Mouse (Mus musculus): ENCODE data around the gene Utrn.

Gene Utrn

GRCm38 (mm10) chr10:12564425-12564824 lies 304.7 kb downstream of the Utrn start:
- TF ChIP-seq GATA4 (IDR thresholded peaks at IDR 0.05; ENCODE audit: insufficient replicate concordance, low read length), result no peak

- no peak for TF ChIP-seq GATA4 (IDR thresholded peaks at IDR 0.05; ENCODE audit: insufficient replicate concordance, low read length)
Measured at GRCm38 (mm10) chr10:12558810-12559209, 310.4 kb downstream of the Utrn start.

GRCm38 (mm10) chr10:12554090-12554718 lies 315.0 kb downstream of the Utrn start:
- no peak for TF ChIP-seq GATA4 (IDR thresholded peaks at IDR 0.05; ENCODE audit: insufficient replicate concordance, low read length)

GRCm38 (mm10) chr10:12552890-12553278 lies 316.3 kb downstream of the Utrn start:
- no peak for TF ChIP-seq GATA4 (IDR thresholded peaks at IDR 0.05; ENCODE audit: insufficient replicate concordance, low read length)

- no peak for TF ChIP-seq GATA4 (IDR thresholded peaks at IDR 0.05; ENCODE audit: insufficient replicate concordance, low read length)
Measured at GRCm38 (mm10) chr10:12552196-12552889, 316.8 kb downstream of the Utrn start.

GRCm38 (mm10) chr10:12551735-12552134 lies 317.4 kb downstream of the Utrn start:
- TF ChIP-seq GATA4 (IDR thresholded peaks at IDR 0.05; ENCODE audit: insufficient replicate concordance, low read length), result no peak

- TF ChIP-seq GATA4 (IDR thresholded peaks at IDR 0.05; ENCODE audit: insufficient replicate concordance, low read length), result no peak
Measured at GRCm38 (mm10) chr10:12549945-12550540, 319.1 kb downstream of the Utrn start.

- TF ChIP-seq GATA4 (IDR thresholded peaks at IDR 0.05; ENCODE audit: insufficient replicate concordance, low read length), result no peak
Measured at GRCm38 (mm10) chr10:12549261-12549660, 319.9 kb downstream of the Utrn start.

- no peak for TF ChIP-seq GATA4 (IDR thresholded peaks at IDR 0.05; ENCODE audit: insufficient replicate concordance, low read length)
Measured at GRCm38 (mm10) chr10:12548616-12549084, 320.5 kb downstream of the Utrn start.

GRCm38 (mm10) chr10:12547037-12547625 lies 322.0 kb downstream of the Utrn start:
- no peak for TF ChIP-seq GATA4 (IDR thresholded peaks at IDR 0.05; ENCODE audit: insufficient replicate concordance, low read length)

GRCm38 (mm10) chr10:12545440-12545839 lies 323.7 kb downstream of the Utrn start:
- TF ChIP-seq GATA4 (IDR thresholded peaks at IDR 0.05; ENCODE audit: insufficient replicate concordance, low read length), result no peak

- TF ChIP-seq GATA4 (IDR thresholded peaks at IDR 0.05; ENCODE audit: insufficient replicate concordance, low read length), result no peak
Measured at GRCm38 (mm10) chr10:12541757-12542156, 327.4 kb downstream of the Utrn start.

- no peak for TF ChIP-seq GATA4 (IDR thresholded peaks at IDR 0.05; ENCODE audit: insufficient replicate concordance, low read length)
Measured at GRCm38 (mm10) chr10:12535272-12535671, 333.9 kb downstream of the Utrn start.

GRCm38 (mm10) chr10:12534801-12535200 lies 334.4 kb downstream of the Utrn start:
- no peak for TF ChIP-seq GATA4 (IDR thresholded peaks at IDR 0.05; ENCODE audit: insufficient replicate concordance, low read length)

- TF ChIP-seq GATA4 (IDR thresholded peaks at IDR 0.05; ENCODE audit: insufficient replicate concordance, low read length), result no peak
Measured at GRCm38 (mm10) chr10:12534301-12534700, 334.9 kb downstream of the Utrn start.

- no peak for TF ChIP-seq GATA4 (IDR thresholded peaks at IDR 0.05; ENCODE audit: insufficient replicate concordance, low read length)
Measured at GRCm38 (mm10) chr10:12522078-12522477, 347.1 kb downstream of the Utrn start.
